Mouse (Mus musculus): ENCODE measurements around the gene Ptprm.

GRCm38 (mm10) chr17:67133440-67134103 lies 220.7 kb downstream of the Ptprm start:
- TF ChIP-seq CTCF (IDR thresholded peaks at IDR 0.05; ENCODE audit: control insufficient read depth, insufficient read depth, insufficient replicate concordance, low read depth, low read length), result no peak
- TF ChIP-seq POLR2A (IDR thresholded peaks at IDR 0.05; ENCODE audit: control insufficient read depth, low read depth, low read length), result no peak
